Mouse (Mus musculus) lung, postnatal 0 days (tissue): Measurements from ENCODE around the gene Neurl3.

Experiments
- CTCF ChIP-seq: IDR thresholded peaks from 2 replicates; pipeline ENCODE4 v1.5.1; 2016; ENCODE audit warnings: antibody characterized with exemption, mild to moderate bottlenecking
- EP300 ChIP-seq: IDR thresholded peaks from 2 replicates; pipeline ENCODE4 v1.6.1; 2016; ENCODE audit warnings: antibody characterized with exemption, mild to moderate bottlenecking, control low read depth

DNA sequence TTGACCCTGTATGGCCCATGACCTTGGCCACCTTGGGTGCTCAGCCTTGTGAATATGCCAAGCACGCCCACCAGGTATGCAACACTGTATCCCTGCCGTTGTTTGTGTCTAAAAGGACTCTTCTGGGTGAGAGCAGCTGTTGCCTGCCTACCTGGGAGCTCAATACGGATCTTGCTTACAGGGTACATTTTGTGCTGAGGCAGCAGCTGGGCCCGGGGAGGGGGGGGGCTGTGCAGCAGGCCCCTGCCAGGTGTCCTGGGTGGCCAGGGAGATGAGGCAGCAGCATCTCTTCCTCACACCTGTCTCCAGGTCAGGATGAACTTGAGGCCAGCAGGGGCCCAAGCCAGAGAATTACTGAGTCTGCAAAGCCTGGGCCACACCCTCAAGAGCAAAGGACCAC, 23.6 kb upstream of the Neurl3 start:
- TF ChIP-seq CTCF (no peak), EP300 (no peak)
